Mouse (Mus musculus) CH12.LX (cell line): ENCODE results near the gene Haao. TPM values are rescaled to one million over a fixed set of nuclear protein-coding genes. Genes with fewer than 3 reads are reported as not detected.

Experiments
- DNase-seq: peaks from one replicate; pipeline ENCODE4 v3.0.0-alpha.2; 2013; ENCODE audit errors: extremely low read depth
- H3K27ac ChIP-seq: 2 replicates; pipeline ENCODE4 v1.5.1; 2012; ENCODE audit warnings: low read depth, mild to moderate bottlenecking, control low read depth, moderate library complexity; ENCODE audit not compliant: insufficient read depth
- H3K27me3 ChIP-seq: replicated peaks from 2 replicates; pipeline ENCODE3; 2012; ENCODE audit warnings: inconsistent platforms
- H3K36me3 ChIP-seq, 2 experiments: replicated peaks in 1 of 2; 2 replicates each; pipeline versions ENCODE3 to v1.6.1; 2012; ENCODE audit warnings: inconsistent platforms in 1 of 2, low read length in 1 of 2, mild to moderate bottlenecking in 1 of 2, mixed read lengths in 1 of 2, moderate library complexity in 1 of 2; ENCODE audit not compliant: control insufficient read depth in 1 of 2, insufficient read depth in 1 of 2
- H3K4me1 ChIP-seq, 2 experiments: 2 replicates each; pipeline ENCODE4 v1.6.1; 2012; ENCODE audit warnings: inconsistent platforms in 1 of 2, moderate library complexity in 1 of 2; ENCODE audit not compliant: insufficient read depth in 2 of 2, control insufficient read depth in 1 of 2
- H3K4me2 ChIP-seq: 2 replicates; pipeline ENCODE4 v1.6.1; 2012; ENCODE audit warnings: low read depth, mild to moderate bottlenecking, control low read depth; ENCODE audit not compliant: poor library complexity, insufficient read depth, severe bottlenecking
- H3K4me3 ChIP-seq, 3 experiments: fragments of 150-350 bp in 1 of 3; sonication (generic) in 1 of 3; replicated peaks in 1 of 3; 2 replicates each; pipeline versions ENCODE3 to v1.5.1; 2011 to 2012; ENCODE audit warnings: low read depth in 2 of 3, low read length in 2 of 3, mild to moderate bottlenecking in 2 of 3, moderate library complexity in 2 of 3, control low read depth in 1 of 3, improper control_type of control experiment in 1 of 3, inconsistent platforms in 1 of 3, mixed read lengths in 1 of 3; ENCODE audit not compliant: poor library complexity in 1 of 3
- H3K79me2 ChIP-seq: replicated peaks from 2 replicates; pipeline ENCODE4 v1.6.1; 2012; ENCODE audit warnings: mild to moderate bottlenecking, moderate library complexity; ENCODE audit not compliant: control insufficient read depth, poor library complexity, insufficient read depth, severe bottlenecking; ENCODE audit errors: extremely low read depth
- H3K9ac ChIP-seq: 2 replicates; pipeline ENCODE4 v1.6.1; 2012; ENCODE audit warnings: low read depth, mild to moderate bottlenecking, control low read depth, moderate library complexity; ENCODE audit not compliant: insufficient read depth
- H3K9me3 ChIP-seq: replicated peaks from 2 replicates; pipeline ENCODE3; 2012; ENCODE audit warnings: low read length, inconsistent platforms, mixed read lengths
- CHD2 ChIP-seq: IDR thresholded peaks from 2 replicates; pipeline ENCODE4 v1.6.1; 2011; ENCODE audit warnings: low read length, improper control_type of control experiment
- CTCF ChIP-seq, 2 experiments: IDR thresholded peaks in 1 of 2; conservative IDR thresholded peaks in 1 of 2; 2 replicates each; pipeline ENCODE4 v1.5.1; 2011 to 2012; ENCODE audit warnings: low read depth in 2 of 2, low read length in 2 of 2, improper control_type of control experiment in 1 of 2, inconsistent platforms in 1 of 2, mild to moderate bottlenecking in 1 of 2, moderate library complexity in 1 of 2
- E2F4 ChIP-seq: IDR thresholded peaks from 2 replicates; pipeline ENCODE4 v1.6.1; 2011; ENCODE audit warnings: low read depth, low read length, improper control_type of control experiment; ENCODE audit not compliant: insufficient replicate concordance
- ELF1 ChIP-seq: IDR thresholded peaks from 2 replicates; pipeline ENCODE4 v1.6.1; 2014; ENCODE audit warnings: low read depth, mild to moderate bottlenecking, inconsistent platforms, low read length, improper control_type of control experiment
- EP300 ChIP-seq: IDR thresholded peaks from 2 replicates; pipeline ENCODE4 v1.6.1; 2011; ENCODE audit warnings: low read length, improper control_type of control experiment
- ETS1 ChIP-seq: conservative IDR thresholded peaks from 2 replicates; pipeline ENCODE4 v1.6.1; 2012; ENCODE audit warnings: low read depth, mild to moderate bottlenecking, inconsistent platforms, low read length, improper control_type of control experiment, moderate library complexity
- HCFC1 ChIP-seq: IDR thresholded peaks from 2 replicates; pipeline ENCODE4 v1.6.1; 2012; ENCODE audit warnings: low read depth, mild to moderate bottlenecking, inconsistent platforms, low read length, improper control_type of control experiment
- KAT2A ChIP-seq: IDR thresholded peaks from 2 replicates; pipeline ENCODE4 v1.6.1; 2012; ENCODE audit warnings: low read length, improper control_type of control experiment, inconsistent platforms; ENCODE audit not compliant: insufficient replicate concordance
- MEF2A ChIP-seq: IDR thresholded peaks from 2 replicates; pipeline ENCODE4 v1.6.1; 2014; ENCODE audit warnings: low read depth, mild to moderate bottlenecking, inconsistent platforms, low read length, improper control_type of control experiment, borderline replicate concordance
- MXI1 ChIP-seq: IDR thresholded peaks from 2 replicates; pipeline ENCODE4 v1.6.1; 2011; ENCODE audit warnings: mild to moderate bottlenecking, low read depth, low read length, improper control_type of control experiment
- NRF1 ChIP-seq: IDR thresholded peaks from 2 replicates; pipeline ENCODE4 v1.6.1; 2014; ENCODE audit warnings: low read depth, mild to moderate bottlenecking, inconsistent platforms, low read length, improper control_type of control experiment, moderate library complexity
- POLR2A ChIP-seq: IDR thresholded peaks from 2 replicates; pipeline ENCODE4 v1.6.1; 2011; ENCODE audit warnings: low read depth, mild to moderate bottlenecking, improper control_type of control experiment, low read length
- RAD21 ChIP-seq: IDR thresholded peaks from 2 replicates; pipeline ENCODE4 v1.6.1; 2011; ENCODE audit warnings: low read depth, mild to moderate bottlenecking, low read length, improper control_type of control experiment, moderate library complexity
- RCOR1 ChIP-seq: conservative IDR thresholded peaks from 2 replicates; pipeline ENCODE4 v1.6.1; 2012; ENCODE audit warnings: low read depth, mild to moderate bottlenecking, inconsistent platforms, low read length, improper control_type of control experiment
- SIN3A ChIP-seq: IDR thresholded peaks from 2 replicates; pipeline ENCODE4 v1.6.1; 2012; ENCODE audit warnings: low read length, improper control_type of control experiment, inconsistent platforms
- SMC3 ChIP-seq: IDR thresholded peaks from 2 replicates; pipeline ENCODE4 v1.6.1; 2011; ENCODE audit warnings: low read depth, low read length, improper control_type of control experiment
- TBP ChIP-seq: conservative IDR thresholded peaks from 2 replicates; pipeline ENCODE4 v1.6.1; 2011; ENCODE audit warnings: low read depth, low read length, improper control_type of control experiment
- TCF12 ChIP-seq: IDR thresholded peaks from 2 replicates; pipeline ENCODE4 v1.6.1; 2014; ENCODE audit warnings: low read depth, mild to moderate bottlenecking, inconsistent platforms, low read length, improper control_type of control experiment
- USF1 ChIP-seq: IDR thresholded peaks from 2 replicates; pipeline ENCODE4 v1.6.1; 2014; ENCODE audit warnings: low read depth, mild to moderate bottlenecking, inconsistent platforms, low read length, improper control_type of control experiment
- USF2 ChIP-seq: conservative IDR thresholded peaks from 2 replicates; pipeline ENCODE4 v1.6.1; 2011; ENCODE audit warnings: low read depth, low read length, improper control_type of control experiment
- ZKSCAN1 ChIP-seq: IDR thresholded peaks from 2 replicates; pipeline ENCODE4 v1.6.1; 2012; ENCODE audit warnings: low read depth, inconsistent platforms, low read length, improper control_type of control experiment, borderline replicate concordance
- ZMIZ1 ChIP-seq: IDR thresholded peaks from 2 replicates; pipeline ENCODE4 v1.6.1; 2012; ENCODE audit warnings: low read depth, mild to moderate bottlenecking, inconsistent platforms, low read length, improper control_type of control experiment
- dilution Hi-C: fragments of 300-500 bp; cut with MboI; formaldehyde crosslinking; loops from 2 replicates; pipeline ENCODE4 v1.14.3; 2020; ENCODE audit warnings: low sequenced_read_pairs; ENCODE audit not compliant: extremely low pct_unique_long_range_greater_than_20kb, extremely low pct_ligation_motif_present
- in situ Hi-C: fragments of 300-500 bp; cut with MboI; formaldehyde crosslinking; loops from 3 replicates; pipeline ENCODE4 v1.14.3; 2019; ENCODE audit warnings: low sequenced_read_pairs, low pct_ligation_motif_present, low pct_unique_long_range_greater_than_20kb, mixed read lengths
- polyA plus RNA-seq: library from polyadenylated mRNA; unstranded; fragments of >175 nt; gene quantifications from 2 replicates; pipeline ENCODE4 v1.2.1, GENCODE M21; 2012; ENCODE audit warnings: low read depth; ENCODE audit not compliant: insufficient read length
- total RNA-seq, 2 experiments: library from RNA; depleted of rRNA; stranded (reverse); fragments of 300-350 nt in 1 of 2; fragments of >200 nt in 1 of 2; gene quantifications; 2 replicates each; pipeline ENCODE4 v1.2.3; 2012 to 2014

Gene Haao
- total and polyA plus RNA-seq, 3 experiments = 18.6 to 30.6 (median 19.1) TPM

GRCm38 (mm10) chr17:83895321-83895770, 47.6 kb upstream of the Haao start:
- Histone ChIP-seq H3K79me2 (no peaks in the 10 kb centered on the region), H3K4me3 (no peak overlapping the region), H3K9me3 (no peaks in the 10 kb centered on the region), H3K4me1 (no peaks in the 10 kb centered on the region), H3K9ac (no peak overlapping the region), H3K27me3 (peaks cover 1% of the 10 kb centered on the region), H3K27ac (no peak overlapping the region), H3K36me3 (no peaks in the 10 kb centered on the region), H3K4me2 (no peak overlapping the region)
- dilution Hi-C loops (no loop called here), in situ Hi-C loops (no loop called here)
- DNase-seq = no peak
- TF ChIP-seq TBP (no peak), ZMIZ1 (no peak), NRF1 (no peak), KAT2A (no peak), MEF2A (no peak)

- in situ Hi-C loops = no loop called here
- DNase-seq = no peak
- H3K27ac ChIP-seq = no peak overlapping the region
- TF ChIP-seq CTCF (conservative IDR thresholded peaks at IDR 0.05 in 1 of 2, IDR thresholded peaks at IDR 0.05 in 1 of 2; ENCODE audit: low read depth in 2 of 2, low read length in 2 of 2) (no peak), TBP (no peak), ELF1 (no peak), CHD2 (no peak)
- no peak overlapping the region for H3K4me2 ChIP-seq
- dilution Hi-C loops = no loop called here
- no peak overlapping the region for H3K9ac ChIP-seq
- H3K4me3 ChIP-seq = no peak overlapping the region
- H3K79me2 ChIP-seq = no peaks in the 10 kb centered on the region
- H3K4me1 ChIP-seq = no peaks in the 10 kb centered on the region
- H3K36me3 ChIP-seq = no peaks in the 10 kb centered on the region
- no peaks in the 10 kb centered on the region for H3K9me3 ChIP-seq
- H3K27me3 ChIP-seq = no peaks in the 10 kb centered on the region
These were observed 45.4 kb upstream of the Haao start for GRCm38 (mm10) chr17:83893134-83893533.

DNA sequence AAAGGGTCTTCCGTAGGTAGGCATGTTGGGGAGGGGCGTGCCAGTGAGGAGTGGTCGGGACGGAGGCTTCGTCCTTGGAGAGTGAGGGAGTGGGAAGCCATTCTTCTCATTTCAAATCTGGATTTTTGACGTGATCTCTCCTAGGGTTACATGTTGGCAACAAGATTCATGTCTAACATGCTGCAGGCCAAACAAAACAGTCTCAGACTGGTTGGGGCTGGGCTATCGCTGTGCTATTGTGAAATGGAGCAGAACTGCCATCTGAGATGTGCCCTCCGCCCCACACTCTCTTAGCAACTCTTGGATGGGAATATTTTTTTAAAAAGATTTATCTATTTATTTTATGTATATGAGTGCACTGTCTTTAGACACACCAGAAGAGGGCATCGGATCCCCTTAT, 44.1 kb upstream of the Haao start:
- in situ Hi-C loops = no loop called here
- H3K9ac ChIP-seq = no peak overlapping the region
- H3K4me2 ChIP-seq = no peak overlapping the region
- TF ChIP-seq E2F4 (no peak), POLR2A (no peak), ZMIZ1 (no peak), RCOR1 (no peak), ETS1 (no peak), USF2 (no peak), MEF2A (no peak), RAD21 (no peak), SIN3A (no peak), SMC3 (no peak), KAT2A (no peak), ELF1 (no peak), HCFC1 (no peak), USF1 (no peak), MXI1 (no peak), TBP (no peak), TCF12 (no peak), ZKSCAN1 (no peak), EP300 (no peak), CHD2 (no peak)
- TF ChIP-seq, all 38 proteins: peak for 0
- Histone ChIP-seq H3K4me1 (no peaks in the 10 kb centered on the region), H3K36me3 (no peaks in the 10 kb centered on the region), H3K9me3 (no peaks in the 10 kb centered on the region), H3K79me2 (no peaks in the 10 kb centered on the region), H3K27me3 (no peaks in the 10 kb centered on the region), H3K27ac (no peak overlapping the region), H3K4me3 (no peak overlapping the region)
- DNase-seq = no peak
- dilution Hi-C loops = no loop called here
